Mouse (Mus musculus) midbrain, embryonic 11.5 days (tissue): Measurements from ENCODE around the gene Rbpjl. TPM values are rescaled to one million over a fixed set of nuclear protein-coding genes. Genes with fewer than 3 reads are reported as not detected.

ENCODE experiments used
- microRNA-seq: library from miRNA; unstranded; fragments of <30 nt; microRNA quantifications from one replicate; pipeline ENCODE4, GENCODE M21; 2017
- polyA plus RNA-seq: library from polyadenylated mRNA; unstranded; fragments of >200 nt; fragmentation: Nextera tagmentation; extraction: Ambion mirVana; gene quantifications from 2 replicates; pipeline ENCODE4 v1.2.1, GENCODE M21; 2014

The Rbpjl gene
- polyA plus RNA-seq, 1 experiment from 2014 or later = not detected

Small RNA genes lying within 50 kb of the gene (microRNA-seq; reads per million reads assigned to microRNA genes)
- not detected for gene Mir7678

Other genes with a start within 250 kb of the Rbpjl start
- 0.07 TPM in 1 of 2 replicates, not detected in the other for gene Kcns1, start 232.0 kb upstream of the Rbpjl start, polyA plus RNA-seq
- not detected in 2 replicates for gene Wfdc5, start 220.4 kb upstream of the Rbpjl start, polyA plus RNA-seq
- gene Wfdc12, start 212.5 kb upstream of the Rbpjl start, polyA plus RNA-seq = not detected in 2 replicates
- not detected in 2 replicates for gene Wfdc15a, start 203.0 kb upstream of the Rbpjl start, polyA plus RNA-seq
- not detected in 2 replicates for gene Wfdc15b, start 181.5 kb upstream of the Rbpjl start, polyA plus RNA-seq
- gene Svs2, start 164.7 kb upstream of the Rbpjl start, polyA plus RNA-seq = not detected in 2 replicates
- not detected in 2 replicates for gene Svs3b, start 146.5 kb upstream of the Rbpjl start, polyA plus RNA-seq
- gene Svs4, start 124.7 kb upstream of the Rbpjl start, polyA plus RNA-seq = not detected in 2 replicates
- gene Svs3a, start 113.9 kb upstream of the Rbpjl start, polyA plus RNA-seq = not detected in 2 replicates
- gene Svs6, start 86.4 kb upstream of the Rbpjl start, polyA plus RNA-seq = not detected in 2 replicates
- gene Svs5, start 70.4 kb upstream of the Rbpjl start, polyA plus RNA-seq = not detected in 2 replicates
- 0.37 and 0.52 TPM in 2 replicates for gene Slpi, start 14.0 kb upstream of the Rbpjl start, polyA plus RNA-seq
- gene Matn4, start 2.0 kb downstream of the Rbpjl start, polyA plus RNA-seq = 0.10 and 0.23 TPM in 2 replicates
- 9.7 and 9.9 TPM in 2 replicates for gene Sdc4, start 40.7 kb downstream of the Rbpjl start, polyA plus RNA-seq
- gene Sys1, start 53.8 kb downstream of the Rbpjl start, polyA plus RNA-seq = 62.0 and 63.6 TPM in 2 replicates
- gene Gm20458, start 57.8 kb downstream of the Rbpjl start, polyA plus RNA-seq = 4.7 and 5.0 TPM in 2 replicates
- not detected in 2 replicates for gene Trp53tg5, start 70.6 kb downstream of the Rbpjl start, polyA plus RNA-seq
- 3.1 and 3.4 TPM in 2 replicates for gene Dbndd2, start 83.0 kb downstream of the Rbpjl start, polyA plus RNA-seq
- 48.1 and 51.9 TPM in 2 replicates for gene Pigt, start 94.4 kb downstream of the Rbpjl start, polyA plus RNA-seq
- gene Wfdc2, start 159.3 kb downstream of the Rbpjl start, polyA plus RNA-seq = 15.4 and 21.7 TPM in 2 replicates
- gene Spint3, start 170.3 kb downstream of the Rbpjl start, polyA plus RNA-seq = not detected in 2 replicates
- not detected in 2 replicates for gene Wfdc6a, start 182.3 kb downstream of the Rbpjl start, polyA plus RNA-seq
- not detected in 2 replicates for gene Eppin, start 190.5 kb downstream of the Rbpjl start, polyA plus RNA-seq
- gene Wfdc6b, start 210.4 kb downstream of the Rbpjl start, polyA plus RNA-seq = not detected in 2 replicates
- gene Wfdc8, start 210.5 kb downstream of the Rbpjl start, polyA plus RNA-seq = not detected in 2 replicates
- gene Wfdc16, start 235.7 kb downstream of the Rbpjl start, polyA plus RNA-seq = not detected in 2 replicates